Mouse (Mus musculus): ENCODE results near the gene Pcsk2.

Pcsk2 gene

DNA sequence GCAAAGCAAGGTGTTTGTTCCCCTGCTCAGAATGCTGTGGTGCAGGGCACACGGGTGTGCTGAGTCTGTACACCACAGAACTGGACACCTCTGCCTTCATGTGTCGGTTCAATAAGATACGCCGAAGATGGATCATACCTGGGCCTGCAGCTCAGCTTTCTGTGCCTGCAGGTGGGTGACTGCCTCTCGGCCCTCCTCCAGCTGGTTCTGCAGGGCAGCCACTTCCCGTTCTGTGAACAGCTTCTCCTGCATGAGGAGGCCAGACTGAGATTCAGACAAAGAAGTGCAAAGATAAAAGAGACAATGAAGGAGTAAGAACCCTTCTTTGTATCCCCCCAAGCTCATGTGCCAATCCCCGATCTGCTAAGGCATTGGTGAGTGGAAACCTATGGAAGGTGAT lies 295.6 kb downstream of the Pcsk2 start:
- peak; percentile 35 for DNase-seq

DNA sequence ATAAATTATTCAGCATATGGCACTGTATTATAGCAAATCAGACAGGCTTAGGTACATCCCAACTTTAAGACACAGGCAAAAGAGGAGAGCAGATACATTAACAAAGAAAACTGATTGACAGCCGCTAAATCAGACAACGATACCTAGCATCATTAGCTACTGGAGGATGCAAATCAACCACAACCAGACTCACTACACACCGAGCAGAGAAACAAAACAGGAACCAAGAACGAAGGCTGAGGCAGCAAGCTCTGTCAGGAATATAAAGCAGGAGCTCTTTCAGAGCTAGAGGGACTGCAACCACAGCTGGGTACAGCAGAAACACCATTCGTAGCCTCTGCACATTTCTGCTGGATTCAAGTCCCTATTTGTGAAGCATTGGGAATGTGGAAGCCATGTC lies 298.8 kb downstream of the Pcsk2 start:
- DNase-seq: no peak

- DNase-seq: no peak
Observed at GRCm38 (mm10) chr2:143846799-143847198, 300.8 kb downstream of the Pcsk2 start.

GRCm38 (mm10) chr2:143847291-143847690 lies 301.3 kb downstream of the Pcsk2 start:
- no peak for DNase-seq

GRCm38 (mm10) chr2:143851354-143852221 lies 305.6 kb downstream of the Pcsk2 start:
- DNase-seq: no peak

GRCm38 (mm10) chr2:143852295-143853275 lies 306.6 kb downstream of the Pcsk2 start:
- DNase-seq: no peak

DNA sequence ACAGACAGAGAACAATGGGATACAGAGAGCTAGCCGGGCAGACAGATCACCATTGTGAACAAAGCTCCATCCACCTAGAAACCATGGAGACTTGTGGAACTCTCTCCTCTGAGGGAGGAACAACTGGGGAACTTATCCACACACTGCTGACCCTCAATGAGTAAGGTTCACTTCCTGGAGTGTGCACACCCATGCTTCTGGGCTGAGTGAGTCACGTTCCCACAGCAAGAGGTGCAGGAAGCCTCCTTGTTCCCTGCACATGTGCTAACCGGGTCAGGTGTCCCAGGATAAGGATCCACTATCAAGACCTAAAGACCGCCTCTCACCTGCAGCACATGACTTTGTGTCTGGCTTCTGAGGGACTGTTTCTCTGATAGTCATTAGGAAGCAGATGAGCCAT lies 307.5 kb downstream of the Pcsk2 start:
- DNase-seq: no peak

DNA sequence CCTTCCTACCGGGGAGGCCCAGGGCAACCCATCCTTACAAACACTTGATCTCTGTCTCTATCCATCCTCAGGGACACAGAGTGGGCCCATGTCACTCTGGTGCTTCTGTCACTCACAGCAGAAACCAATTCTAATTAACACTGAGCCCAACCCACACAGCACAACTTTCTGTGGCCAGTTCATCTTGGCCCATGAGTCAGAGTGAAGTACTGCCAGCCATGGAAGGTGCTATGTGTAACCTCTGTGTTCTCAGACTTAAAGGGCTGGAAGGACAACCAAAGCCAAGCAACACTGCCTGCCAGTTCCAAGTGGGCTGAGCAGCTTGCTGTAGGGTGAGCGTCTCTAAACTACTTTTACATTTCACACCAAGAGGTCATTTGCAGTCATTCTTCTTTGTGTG lies 313.2 kb downstream of the Pcsk2 start:
- DNase-seq: no peak

- DNase-seq: no peak
Observed at GRCm38 (mm10) chr2:143862484-143863231, 316.7 kb downstream of the Pcsk2 start, which contains the start of gene Bfsp1. Bfsp1 (minus strand) TSS chr2:143863173.

DNA sequence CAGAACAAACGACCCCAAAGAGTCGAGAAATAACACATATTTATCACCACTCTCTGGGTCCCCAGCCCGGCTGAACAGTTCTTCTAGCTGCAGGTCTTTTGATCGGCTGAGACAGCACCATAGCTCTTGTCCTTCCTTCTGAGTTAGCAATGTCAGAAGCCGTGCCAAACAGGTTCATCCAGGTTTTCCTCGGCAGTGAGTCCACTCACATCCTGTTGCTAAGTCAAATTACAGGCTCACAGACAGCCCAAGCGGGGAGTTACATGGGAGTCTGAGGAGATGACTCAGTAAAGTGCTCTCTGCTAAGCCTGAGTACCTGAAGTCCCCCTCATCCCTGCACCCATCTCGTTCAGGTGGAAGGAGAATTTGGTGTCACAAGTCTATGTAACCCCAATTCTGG lies 318.6 kb downstream of the Pcsk2 start:
- DNase-seq: no peak
